Mouse (Mus musculus) kidney, embryonic 15.5 days (tissue): ENCODE measurements at regions not wholly inside any gene's neighbourhood (a gene's known extent, or its start where the extent isn't known, plus 50 kb on each side); places are given as distances from the start of the nearest gene placed in this dataset.

Source experiments
- ATAC-seq: fragments of 200-750 bp; cut with Nextera tagmentation; replicated peaks from 2 replicates; pipeline ENCODE4 v1.8.0; 2017; ENCODE audit warnings: moderate TSS enrichment; ENCODE audit not compliant: low FRiP score
- H3K27ac ChIP-seq: fragments of 300-500 bp; sonication (generic); 2 replicates; pipeline ENCODE4 v1.5.1; 2015; ENCODE audit warnings: mild to moderate bottlenecking, inconsistent platforms
- H3K27me3 ChIP-seq: fragments of 300-500 bp; sonication (generic); 2 replicates; pipeline ENCODE4 v1.6.1; 2015; ENCODE audit warnings: inconsistent platforms
- H3K36me3 ChIP-seq: fragments of 300-500 bp; sonication (generic); 2 replicates; pipeline ENCODE4 v1.6.1; 2015; ENCODE audit warnings: inconsistent platforms
- H3K4me1 ChIP-seq: fragments of 300-500 bp; sonication (generic); 2 replicates; pipeline ENCODE4 v1.6.1; 2015; ENCODE audit warnings: inconsistent platforms
- H3K4me2 ChIP-seq: fragments of 300-500 bp; sonication (generic); 2 replicates; pipeline ENCODE4 v1.6.1; 2015; ENCODE audit warnings: moderate library complexity, mild to moderate bottlenecking, inconsistent platforms
- H3K4me3 ChIP-seq: fragments of 300-500 bp; sonication (generic); replicated peaks from 2 replicates; pipeline ENCODE4 v1.5.1; 2015; ENCODE audit warnings: mild to moderate bottlenecking, inconsistent platforms
- H3K9ac ChIP-seq: fragments of 300-500 bp; sonication (generic); 2 replicates; pipeline ENCODE4 v1.6.1; 2015; ENCODE audit warnings: mild to moderate bottlenecking, inconsistent platforms
- H3K9me3 ChIP-seq: fragments of 300-500 bp; sonication (generic); replicated peaks from 2 replicates; pipeline ENCODE4 v1.6.1; 2016; ENCODE audit warnings: inconsistent platforms
- WGBS: fragments of 180-500 bp; shearing (Covaris S2); methylation state at CpG from one replicate; pipeline ENCODE4 v1.1.7; 2015; ENCODE audit warnings: mixed read lengths; 5-methylcytosine and 5-hydroxymethylcytosine counted together

GRCm38 (mm10) chr4:54116310-54116709 lies 290.5 kb downstream of the Tmem38b start:
- 50% methylated on average over 2 of the region's 2 CpGs for WGBS
- no peaks in the 10 kb centered on the region for H3K27me3 ChIP-seq
- no peak for ATAC-seq
- H3K27ac ChIP-seq, result no peak overlapping the region; the same call in 1 of the 2 replicates
- no peaks in the 10 kb centered on the region for H3K36me3 ChIP-seq
- no peak overlapping the region for H3K4me2 ChIP-seq
- H3K9ac ChIP-seq, result no peak overlapping the region
- no peak overlapping the region for H3K4me3 ChIP-seq
- no peaks in the 10 kb centered on the region for H3K9me3 ChIP-seq
- H3K4me1 ChIP-seq, result no peaks in the 10 kb centered on the region

DNA sequence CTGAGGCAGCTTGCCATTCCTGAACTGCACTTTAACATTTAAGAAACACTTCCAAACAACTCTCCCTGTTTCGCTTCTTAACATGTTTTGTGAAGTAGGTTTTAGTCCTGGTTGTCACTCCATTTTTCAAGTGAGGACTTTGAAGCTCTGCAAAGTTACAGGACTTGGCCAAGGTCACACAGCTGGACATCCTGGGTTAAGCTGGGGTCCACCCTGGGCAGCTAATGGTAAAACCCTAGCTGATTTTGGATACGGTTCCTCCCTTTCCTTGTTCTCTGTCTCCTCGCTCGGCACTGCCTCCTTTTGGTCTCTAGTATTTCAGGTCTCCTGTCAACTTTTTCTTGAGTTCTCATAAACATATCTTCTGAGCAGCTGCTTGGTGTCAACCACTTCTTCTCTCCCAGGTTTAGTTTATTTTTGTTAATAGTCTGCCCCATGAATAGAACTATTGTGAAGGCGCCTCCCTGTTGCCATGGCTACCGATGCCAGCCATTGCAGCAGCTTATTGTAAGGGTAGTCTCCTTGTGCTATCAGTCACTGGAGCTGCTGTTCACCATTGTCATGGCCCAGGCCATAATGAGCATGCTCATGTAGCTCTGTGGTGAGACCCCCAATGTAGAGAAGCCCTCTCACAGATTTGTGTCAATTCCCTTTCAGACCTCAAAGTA lies 292.5 kb downstream of the Tmem38b start:
- no peak overlapping the region for H3K27ac ChIP-seq
- ATAC-seq, result no peak
- no peaks in the 10 kb centered on the region for H3K36me3 ChIP-seq
- no peak overlapping the region for H3K4me2 ChIP-seq
- H3K4me3 ChIP-seq, result no peak overlapping the region
- no peak overlapping the region for H3K9ac ChIP-seq
- no peaks in the 10 kb centered on the region for H3K27me3 ChIP-seq
- WGBS, result 86% methylated on average over 6 of the region's 6 CpGs
- H3K4me1 ChIP-seq, result no peaks in the 10 kb centered on the region
- no peaks in the 10 kb centered on the region for H3K9me3 ChIP-seq

DNA sequence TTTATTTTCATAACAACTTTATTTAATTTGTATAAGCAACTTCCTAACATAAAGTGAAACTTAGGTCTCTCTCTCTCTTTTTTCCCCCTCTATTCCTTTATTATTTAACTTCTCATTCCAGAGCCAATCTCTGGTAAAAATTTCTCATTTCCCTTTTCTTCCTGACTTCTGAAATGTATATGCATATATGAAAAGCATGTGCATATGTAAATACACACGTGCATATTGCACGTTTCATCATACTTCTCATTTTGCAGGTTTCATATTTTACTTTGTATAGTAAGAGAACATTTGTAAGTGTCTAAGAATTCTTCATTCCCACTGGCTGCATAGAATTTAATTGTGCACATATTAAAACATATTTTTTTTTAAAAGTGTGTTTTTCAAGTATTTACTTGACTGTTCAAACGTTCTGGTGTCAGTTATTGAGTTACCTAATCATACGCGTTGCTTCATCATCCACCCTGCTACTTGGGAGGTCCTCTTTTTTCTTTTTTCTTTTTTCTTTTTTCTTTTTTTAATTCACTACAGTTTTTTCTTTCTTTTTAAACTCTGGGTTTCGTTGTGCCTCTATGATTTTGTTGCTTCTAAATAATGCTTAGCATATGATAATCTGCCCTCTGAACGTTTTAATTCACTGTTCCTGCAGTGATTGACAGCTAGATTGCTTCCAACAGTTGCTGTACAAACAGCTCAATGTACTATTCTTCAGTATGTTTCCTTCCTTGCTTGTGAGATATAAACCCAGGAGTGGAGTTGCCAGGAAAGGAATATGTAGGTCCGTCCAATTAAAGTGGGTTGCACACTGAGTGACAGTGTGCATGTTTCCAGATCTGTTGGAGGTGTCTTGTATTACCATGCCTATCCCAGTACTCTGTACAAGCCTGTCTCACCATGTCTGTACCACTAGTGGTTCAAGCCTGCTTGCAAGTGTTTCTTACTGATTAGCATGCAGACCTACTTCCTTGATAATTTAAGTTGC lies 303.2 kb downstream of the Tmem38b start:
- 71% methylated on average over 8 of the region's 8 CpGs for WGBS
- Histone ChIP-seq H3K27ac (no peak overlapping the region), H3K4me1 (no peaks in the 10 kb centered on the region)

DNA sequence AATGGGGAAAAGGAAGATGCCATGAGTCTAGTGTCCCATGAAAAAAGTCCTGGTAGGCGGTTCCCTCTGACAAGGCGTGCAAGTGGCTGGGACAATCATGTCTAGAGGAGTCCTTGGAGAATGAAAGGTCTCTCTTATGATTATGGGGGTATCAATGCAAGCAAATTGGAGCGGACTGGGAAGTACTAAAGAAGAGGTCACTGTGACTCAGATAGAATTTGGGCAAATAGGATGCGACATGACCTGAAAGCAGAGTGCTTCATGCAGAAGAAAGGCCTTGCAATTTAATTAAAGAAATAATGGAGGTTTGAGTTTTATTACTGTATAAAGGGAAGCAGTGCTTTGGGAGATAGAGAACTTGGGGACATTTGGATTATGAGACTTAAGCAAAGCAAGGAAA lies 330.3 kb downstream of the Tmem38b start:
- Histone ChIP-seq H3K36me3 (no peaks in the 10 kb centered on the region), H3K27ac (no peak overlapping the region), H3K4me3 (no peak overlapping the region), H3K4me1 (no peaks in the 10 kb centered on the region), H3K9ac (no peak overlapping the region), H3K4me2 (no peak overlapping the region), H3K27me3 (no peaks in the 10 kb centered on the region), H3K9me3 (no peaks in the 10 kb centered on the region)
- WGBS, result 95% methylated on average over 4 of the region's 4 CpGs
- ATAC-seq, result no peak

More for the DNA sequence above, 303.2 kb downstream of the Tmem38b start:
- ATAC-seq, result no peak
- Histone ChIP-seq H3K9ac (no peak overlapping the region), H3K9me3 (no peaks in the 10 kb centered on the region), H3K4me2 (no peak overlapping the region), H3K27me3 (no peaks in the 10 kb centered on the region), H3K4me3 (no peak overlapping the region), H3K36me3 (no peaks in the 10 kb centered on the region)

DNA sequence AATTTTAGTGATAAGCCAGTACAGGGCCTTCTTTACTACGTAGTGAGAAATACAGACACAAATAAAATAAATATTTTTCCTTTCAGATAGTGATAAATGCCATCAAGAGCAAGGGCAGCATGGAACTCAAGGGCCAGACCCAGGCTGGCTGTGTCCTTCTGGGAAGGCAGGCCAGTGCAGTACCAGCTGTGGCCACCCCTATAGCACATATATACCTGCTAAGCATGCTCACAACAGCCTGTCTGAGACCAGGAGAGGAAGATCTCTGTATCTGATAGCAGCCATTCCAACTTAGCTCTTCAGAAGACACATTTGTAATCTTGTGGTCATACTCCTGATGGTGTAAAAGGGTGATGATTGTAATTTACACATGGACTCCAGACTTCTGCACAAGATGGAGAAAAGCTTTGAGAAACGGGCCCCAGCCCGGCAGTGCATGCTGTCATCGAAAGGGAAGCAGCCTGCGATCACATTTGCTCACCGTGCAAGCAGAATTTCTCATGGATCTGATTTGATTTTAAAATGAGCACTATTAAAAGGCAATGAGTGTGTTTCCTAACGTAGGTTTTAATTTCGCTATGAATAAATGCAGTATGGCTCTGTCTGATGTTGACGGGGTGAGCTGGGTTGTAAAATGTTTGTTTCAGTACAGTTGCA lies 335.6 kb downstream of the Tmem38b start:
- 85% methylated on average over 9 of the region's 9 CpGs for WGBS
- H3K4me1 ChIP-seq, result no peaks in the 10 kb centered on the region
- H3K9ac ChIP-seq, result no peak overlapping the region
- H3K4me3 ChIP-seq, result no peak overlapping the region
- no peak overlapping the region for H3K4me2 ChIP-seq
- no peaks in the 10 kb centered on the region for H3K9me3 ChIP-seq
- no peak overlapping the region for H3K27ac ChIP-seq
- no peak for ATAC-seq
- no peaks in the 10 kb centered on the region for H3K36me3 ChIP-seq
- no peaks in the 10 kb centered on the region for H3K27me3 ChIP-seq

DNA sequence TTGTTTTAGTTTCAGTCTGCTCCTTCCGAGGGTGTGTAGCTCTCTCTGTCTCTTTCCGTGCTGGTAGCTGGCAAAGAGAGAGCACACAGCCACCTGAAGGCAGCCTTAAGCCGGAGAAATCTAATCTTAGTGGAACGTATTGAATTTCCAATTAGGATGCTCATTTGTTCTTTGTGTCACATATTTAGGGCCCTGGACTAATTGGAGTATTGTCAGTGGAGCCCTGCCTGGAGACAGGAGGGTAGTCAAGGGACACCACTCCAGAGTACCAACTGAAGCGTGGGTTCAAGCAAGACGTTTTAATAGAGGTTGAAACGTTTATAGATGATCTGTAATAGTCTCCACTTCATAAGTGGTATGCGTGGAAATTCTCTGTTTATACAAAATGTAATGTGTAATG lies 336.5 kb downstream of the Tmem38b start:
- peak; percentile 56; the same call in 1 of the 2 replicates for ATAC-seq
- H3K9me3 ChIP-seq, result no peaks in the 10 kb centered on the region
- no peak overlapping the region for H3K4me3 ChIP-seq
- WGBS, result 55% methylated on average over 8 of the region's 8 CpGs
- H3K27me3 ChIP-seq, result no peaks in the 10 kb centered on the region
- no peaks in the 10 kb centered on the region for H3K4me1 ChIP-seq
- no peak overlapping the region for H3K27ac ChIP-seq
- no peak overlapping the region for H3K4me2 ChIP-seq
- no peak overlapping the region for H3K9ac ChIP-seq
- H3K36me3 ChIP-seq, result no peaks in the 10 kb centered on the region

- no peaks in the 10 kb centered on the region for H3K4me1 ChIP-seq
- H3K4me2 ChIP-seq, result no peak overlapping the region
- ATAC-seq, result no peak
- 58% methylated on average over 13 of the region's 13 CpGs for WGBS
- no peak overlapping the region for H3K9ac ChIP-seq
- H3K27ac ChIP-seq, result no peak overlapping the region
- H3K27me3 ChIP-seq, result no peaks in the 10 kb centered on the region
- no peaks in the 10 kb centered on the region for H3K36me3 ChIP-seq
- H3K4me3 ChIP-seq, result no peak overlapping the region
- H3K9me3 ChIP-seq, result no peaks in the 10 kb centered on the region
Observed at GRCm38 (mm10) chr4:54170202-54170931, 344.5 kb downstream of the Tmem38b start.

- WGBS, result 92% methylated on average over 1 of the region's 1 CpGs
- ATAC-seq, result no peak
- H3K9ac ChIP-seq, result no peak overlapping the region
- no peaks in the 10 kb centered on the region for H3K9me3 ChIP-seq
- H3K27ac ChIP-seq, result no peak overlapping the region
- H3K4me3 ChIP-seq, result no peak overlapping the region
- H3K4me1 ChIP-seq, result no peaks in the 10 kb centered on the region
- no peaks in the 10 kb centered on the region for H3K36me3 ChIP-seq
- no peaks in the 10 kb centered on the region for H3K27me3 ChIP-seq
- no peak overlapping the region for H3K4me2 ChIP-seq
Observed at GRCm38 (mm10) chr4:54184213-54184612, 358.4 kb downstream of the Tmem38b start.

DNA sequence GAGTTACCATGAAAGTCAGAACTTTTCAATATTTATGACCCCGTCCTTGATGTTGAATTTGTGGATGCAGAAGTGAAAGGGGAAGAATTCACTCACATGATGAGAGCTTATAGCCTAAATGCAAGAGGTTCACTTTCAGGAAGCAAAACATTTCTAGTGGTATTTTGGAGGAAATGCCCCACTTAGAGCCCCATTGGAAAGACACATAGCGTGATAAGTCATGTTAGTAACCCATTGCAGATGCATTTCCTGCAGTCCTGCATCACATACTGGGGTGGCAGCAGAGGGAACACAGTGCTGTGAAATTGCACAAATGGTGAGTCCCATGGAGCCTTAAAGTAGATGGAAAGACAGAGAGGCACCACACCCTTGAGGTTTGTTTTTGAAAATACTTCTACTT lies 369.9 kb downstream of the Tmem38b start:
- no peak overlapping the region for H3K27ac ChIP-seq
- 89% methylated on average over 2 of the region's 2 CpGs for WGBS
- no peak overlapping the region for H3K9ac ChIP-seq
- no peak overlapping the region for H3K4me3 ChIP-seq
- H3K9me3 ChIP-seq, result no peaks in the 10 kb centered on the region
- H3K4me1 ChIP-seq, result no peaks in the 10 kb centered on the region
- H3K27me3 ChIP-seq, result no peaks in the 10 kb centered on the region
- H3K36me3 ChIP-seq, result no peaks in the 10 kb centered on the region
- no peak overlapping the region for H3K4me2 ChIP-seq
- ATAC-seq, result no peak

- no peak overlapping the region for H3K4me2 ChIP-seq
- no peaks in the 10 kb centered on the region for H3K36me3 ChIP-seq
- H3K4me1 ChIP-seq, result no peaks in the 10 kb centered on the region
- H3K9me3 ChIP-seq, result no peaks in the 10 kb centered on the region
- no peak overlapping the region for H3K9ac ChIP-seq
- ATAC-seq, result no peak
- no peak overlapping the region for H3K27ac ChIP-seq
- WGBS, result 60% methylated on average over 4 of the region's 4 CpGs
- H3K4me3 ChIP-seq, result no peak overlapping the region
- no peaks in the 10 kb centered on the region for H3K27me3 ChIP-seq
Observed at GRCm38 (mm10) chr4:54202440-54202839, 376.6 kb downstream of the Tmem38b start.

GRCm38 (mm10) chr4:54224572-54224971 lies 398.7 kb downstream of the Tmem38b start:
- H3K9ac ChIP-seq, result no peak overlapping the region
- H3K36me3 ChIP-seq, result no peaks in the 10 kb centered on the region
- H3K4me3 ChIP-seq, result no peak overlapping the region
- H3K9me3 ChIP-seq, result no peaks in the 10 kb centered on the region
- WGBS, result 69% methylated on average over 3 of the region's 3 CpGs
- H3K27me3 ChIP-seq, result no peaks in the 10 kb centered on the region
- H3K4me2 ChIP-seq, result no peak overlapping the region
- no peak overlapping the region for H3K27ac ChIP-seq
- no peak for ATAC-seq
- H3K4me1 ChIP-seq, result no peaks in the 10 kb centered on the region
